Mouse (Mus musculus) limb, embryonic 15.5 days (tissue): ENCODE data around the gene Rsl24d1. TPM values are rescaled to one million over a fixed set of nuclear protein-coding genes. Genes with fewer than 3 reads are reported as not detected.

Experiments
- ATAC-seq: fragments of 200-750 bp; cut with Nextera tagmentation; 2 replicates; pipeline ENCODE4 v1.8.0; 2017; ENCODE audit warnings: low read depth, moderate TSS enrichment; ENCODE audit not compliant: insufficient number of reproducible peaks, low FRiP score, low TSS enrichment
- H3K27ac ChIP-seq: fragments of 300-500 bp; sonication (generic); 2 replicates; pipeline ENCODE4 v1.5.1; 2015; ENCODE audit warnings: moderate library complexity, mild to moderate bottlenecking, inconsistent platforms
- H3K27me3 ChIP-seq: fragments of 300-500 bp; sonication (generic); 2 replicates; pipeline ENCODE4 v1.6.1; 2015; ENCODE audit warnings: inconsistent platforms
- H3K36me3 ChIP-seq: fragments of 300-500 bp; sonication (generic); 2 replicates; pipeline ENCODE4 v1.6.1; 2015; ENCODE audit warnings: inconsistent platforms
- H3K4me1 ChIP-seq: fragments of 300-500 bp; sonication (generic); 2 replicates; pipeline ENCODE4 v1.6.1; 2015; ENCODE audit warnings: inconsistent platforms
- H3K4me2 ChIP-seq: fragments of 300-500 bp; sonication (generic); 2 replicates; pipeline ENCODE4 v1.6.1; 2015; ENCODE audit warnings: mild to moderate bottlenecking, inconsistent platforms
- H3K4me3 ChIP-seq: fragments of 300-500 bp; sonication (generic); 2 replicates; pipeline ENCODE4 v1.5.1; 2015; ENCODE audit warnings: mild to moderate bottlenecking, inconsistent platforms
- H3K9ac ChIP-seq: fragments of 300-500 bp; sonication (generic); 2 replicates; pipeline ENCODE4 v1.6.1; 2015; ENCODE audit warnings: inconsistent platforms
- H3K9me3 ChIP-seq: fragments of 300-500 bp; sonication (generic); 2 replicates; pipeline ENCODE4 v1.6.1; 2016; ENCODE audit warnings: inconsistent platforms
- WGBS: fragments of 180-500 bp; shearing (Covaris S2); methylation state at CpG from one replicate; pipeline ENCODE4 v1.1.7; 2015; 5-methylcytosine and 5-hydroxymethylcytosine counted together
- polyA plus RNA-seq: library from polyadenylated mRNA; unstranded; fragments of >200 nt; fragmentation: Nextera tagmentation; extraction: Ambion mirVana; gene quantifications from 2 replicates; pipeline ENCODE4 v1.2.1, GENCODE M21; 2015

Rsl24d1 gene
- polyA plus RNA-seq, 1 experiment from 2014 or later: 106 TPM

GRCm38 (mm10) chr9:73159265-73159664 lies 46.0 kb downstream of the Rsl24d1 start:
- no peak overlapping the region for H3K9ac ChIP-seq
- no peak overlapping the region for H3K4me3 ChIP-seq
- H3K36me3 ChIP-seq: no peaks in the 10 kb centered on the region
- no peaks in the 10 kb centered on the region for H3K4me1 ChIP-seq
- H3K27me3 ChIP-seq: 0 out of 2 replicates have a peak, but pooled peaks cover 4% of the 10 kb centered on the region
- no peak overlapping the region for H3K27ac ChIP-seq
- 23% methylated on average over 1 of the region's 1 CpGs for WGBS
- no peaks in the 10 kb centered on the region for H3K9me3 ChIP-seq
- H3K4me2 ChIP-seq: no peak overlapping the region
- no peak for ATAC-seq

- 18% methylated on average over 26 of the region's 26 CpGs for WGBS
- H3K9ac ChIP-seq: no peak overlapping the region
- no peak; the same call in 1 of the 2 replicates for ATAC-seq
Observed at GRCm38 (mm10) chr9:73162571-73163333, 49.5 kb downstream of the Rsl24d1 start.

GRCm38 (mm10) chr9:73165631-73166030 lies 52.4 kb downstream of the Rsl24d1 start:
- no peaks in the 10 kb centered on the region for H3K36me3 ChIP-seq
- WGBS: 86% methylated on average over 4 of the region's 4 CpGs
- no peak overlapping the region for H3K4me2 ChIP-seq
- no peaks in the 10 kb centered on the region for H3K4me1 ChIP-seq
- no peak overlapping the region for H3K27ac ChIP-seq
- 0 out of 2 replicates have a peak, but pooled peaks cover 4% of the 10 kb centered on the region for H3K27me3 ChIP-seq
- no peak for ATAC-seq
- no peak overlapping the region for H3K4me3 ChIP-seq
- no peak overlapping the region for H3K9ac ChIP-seq
- H3K9me3 ChIP-seq: no peaks in the 10 kb centered on the region

More at GRCm38 (mm10) chr9:73162571-73163333, 49.5 kb downstream of the Rsl24d1 start:
- Histone ChIP-seq H3K27ac (no peak overlapping the region), H3K4me1 (no peaks in the 10 kb centered on the region), H3K4me2 (peak overlapping the region; percentile 48), H3K9me3 (no peaks in the 10 kb centered on the region), H3K36me3 (no peaks in the 10 kb centered on the region), H3K4me3 (peak overlapping the region; percentile 26), H3K27me3 (0 out of 2 replicates have a peak, but pooled peaks cover 4% of the 10 kb centered on the region)

Other genes with a start within 250 kb of the Rsl24d1 start
- gene Pygo1, start 187.8 kb upstream of the Rsl24d1 start, polyA plus RNA-seq: 4.9 and 5.5 TPM in 2 replicates
- 1.1 and 1.2 TPM in 2 replicates for gene Dyx1c1, start 154.6 kb upstream of the Rsl24d1 start, polyA plus RNA-seq
- gene Gm44503, start 154.6 kb upstream of the Rsl24d1 start, polyA plus RNA-seq: not detected in 2 replicates
- gene Ccpg1os, start 128.0 kb upstream of the Rsl24d1 start, polyA plus RNA-seq: 10.2 and 10.6 TPM in 2 replicates
- 33.1 and 37.6 TPM in 2 replicates for gene Ccpg1, start 128.0 kb upstream of the Rsl24d1 start, polyA plus RNA-seq
- gene Pigb, start 73.0 kb upstream of the Rsl24d1 start, polyA plus RNA-seq: 13.7 and 14.0 TPM in 2 replicates
- 6.5 and 7.1 TPM in 2 replicates for gene Rab27a, start 68.6 kb upstream of the Rsl24d1 start, polyA plus RNA-seq
- gene Khdc3, start 11.6 kb upstream of the Rsl24d1 start, polyA plus RNA-seq: 0.19 TPM in 1 of 2 replicates, not detected in the other
- gene Gm20509, start 11.0 kb upstream of the Rsl24d1 start, polyA plus RNA-seq: not detected in 2 replicates